Mouse (Mus musculus) brain, embryonic 14.5 days (tissue): ENCODE results near the gene Sf3a1.

ENCODE experiments used
- CTCF ChIP-seq: fragments of 200-500 bp; IDR thresholded peaks from 2 replicates; pipeline ENCODE4 v1.5.1; 2012; ENCODE audit warnings: inconsistent platforms, mild to moderate bottlenecking, moderate library complexity, borderline replicate concordance; ENCODE audit not compliant: insufficient read depth, insufficient read length; ENCODE audit errors: extremely low read depth
- POLR2A ChIP-seq: fragments of 200-500 bp; IDR thresholded peaks from 2 replicates; pipeline ENCODE4 v1.6.1; 2012; ENCODE audit warnings: mild to moderate bottlenecking, inconsistent platforms, borderline replicate concordance; ENCODE audit not compliant: poor library complexity, insufficient read depth, insufficient read length, severe bottlenecking; ENCODE audit errors: extremely low read depth

DNA sequence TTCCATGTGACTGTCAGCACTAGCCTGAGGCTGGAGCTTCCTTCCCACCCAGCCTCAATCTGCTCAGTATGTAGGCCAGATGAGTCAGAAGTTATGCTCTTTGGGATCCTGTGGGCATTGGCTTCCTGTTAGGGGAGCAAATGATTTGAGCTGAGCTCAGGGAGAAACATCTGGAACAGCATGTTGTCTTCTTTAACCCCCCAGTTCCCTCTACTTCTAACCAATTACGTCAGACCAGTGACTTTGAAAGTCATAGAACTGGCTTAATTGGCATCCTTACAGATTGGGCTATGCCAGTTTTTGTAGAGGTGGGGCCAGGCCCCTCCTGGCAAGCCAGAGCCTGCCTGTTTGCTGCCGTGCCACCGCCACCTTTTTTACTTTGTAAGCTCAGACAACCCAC lies 30.5 kb downstream of the Sf3a1 start:
- TF ChIP-seq POLR2A (no peak), CTCF (no peak)
